Mouse (Mus musculus) heart, postnatal 0 days (tissue): ENCODE data around the gene Nenf. TPM values are rescaled to one million over a fixed set of nuclear protein-coding genes. Genes with fewer than 3 reads are reported as not detected.
A peak's percentile ranks its signal among the peaks of the same experiment; 100 is the strongest.

Experiments used
- ATAC-seq: fragments of 200-750 bp; cut with Nextera tagmentation; 2 replicates; pipeline ENCODE4 v1.8.0; 2017; ENCODE audit warnings: low read depth, moderate number of reproducible peaks, moderate library complexity; ENCODE audit not compliant: insufficient read depth
- DNase-seq: peaks from one replicate; pipeline ENCODE4 v3.0.0-alpha.2; 2016; ENCODE audit warnings: low spot score
- H3K27ac ChIP-seq: fragments of 300-500 bp; sonication (generic); 2 replicates; pipeline ENCODE4 v1.5.1; 2014; ENCODE audit warnings: low read depth, mild to moderate bottlenecking
- H3K27me3 ChIP-seq: fragments of 300-500 bp; sonication (generic); 2 replicates; pipeline ENCODE4 v1.6.1; 2014; ENCODE audit warnings: low read length, mixed read lengths; ENCODE audit not compliant: control insufficient read depth, insufficient read depth
- H3K36me3 ChIP-seq: fragments of 300-500 bp; sonication (generic); replicated peaks from 2 replicates; pipeline ENCODE4 v1.6.1; 2014; ENCODE audit warnings: low read length, mixed read lengths; ENCODE audit not compliant: control insufficient read depth, insufficient read depth
- H3K4me1 ChIP-seq: fragments of 300-500 bp; sonication (generic); 2 replicates; pipeline ENCODE4 v1.6.1; 2014; ENCODE audit warnings: antibody characterized with exemption; ENCODE audit not compliant: control insufficient read depth, insufficient read depth
- H3K4me2 ChIP-seq: fragments of 300-500 bp; sonication (generic); 2 replicates; pipeline ENCODE4 v1.6.1; 2014; ENCODE audit warnings: low read depth, mild to moderate bottlenecking, low read length, moderate library complexity
- H3K4me3 ChIP-seq: fragments of 300-500 bp; sonication (generic); 2 replicates; pipeline ENCODE4 v1.5.1; 2014; ENCODE audit warnings: low read depth, low read length
- H3K9ac ChIP-seq: fragments of 300-500 bp; sonication (generic); replicated peaks from 2 replicates; pipeline ENCODE4 v1.6.1; 2014; ENCODE audit warnings: low read depth, low read length, mixed read lengths
- H3K9me3 ChIP-seq: fragments of 300-500 bp; sonication (generic); replicated peaks from 2 replicates; pipeline ENCODE4 v1.6.1; 2016; ENCODE audit warnings: low read length; ENCODE audit not compliant: control insufficient read depth
- CTCF ChIP-seq: IDR thresholded peaks from 2 replicates; pipeline ENCODE4 v1.5.1; 2016; ENCODE audit warnings: antibody characterized with exemption, control low read depth, low read depth
- EP300 ChIP-seq: IDR thresholded peaks from 2 replicates; pipeline ENCODE4 v1.6.1; 2016; ENCODE audit warnings: antibody characterized with exemption, low read depth
- WGBS: fragments of 180-500 bp; shearing (Covaris S2); extraction: QIAGEN DNeasy Blood & Tissue Kit; methylation state at CpG from one replicate; pipeline ENCODE4 v1.1.7; 2014; 5-methylcytosine and 5-hydroxymethylcytosine counted together
- polyA plus RNA-seq: library from polyadenylated mRNA; unstranded; fragments of >200 nt; fragmentation: Nextera tagmentation; extraction: Ambion mirVana; gene quantifications from 2 replicates; pipeline ENCODE4 v1.2.1, GENCODE M21; 2015
- total RNA-seq: library from RNA; depleted of rRNA; stranded (reverse); fragments of >200 nt; gene quantifications from 2 replicates; pipeline ENCODE4 v1.2.3, GENCODE M21; 2014; ENCODE audit warnings: low replicate concordance

The Nenf gene
- total and polyA plus RNA-seq, 2 experiments from 2014 or later = 166 to 250 TPM

GRCm38 (mm10) chr1:191276181-191276580, 41.8 kb downstream of the Nenf start:
- H3K9ac ChIP-seq = no peak overlapping the region
- no peak overlapping the region for H3K4me2 ChIP-seq
- no peak overlapping the region for H3K4me3 ChIP-seq
- no peak overlapping the region for H3K27ac ChIP-seq
- WGBS = 97% methylated on average over 7 of the region's 7 CpGs
- no peaks in the 10 kb centered on the region for H3K36me3 ChIP-seq
- no peaks in the 10 kb centered on the region for H3K4me1 ChIP-seq
- no peaks in the 10 kb centered on the region for H3K9me3 ChIP-seq
- no peaks in the 10 kb centered on the region for H3K27me3 ChIP-seq
- TF ChIP-seq EP300 (no peak), CTCF (no peak)
- ATAC-seq (no peak), DNase-seq (no peak)

- no peaks in the 10 kb centered on the region for H3K4me1 ChIP-seq
- H3K27ac ChIP-seq = no peak overlapping the region
- 9% methylated on average over 12 of the region's 12 CpGs for WGBS
- no peak for TF ChIP-seq EP300
- TF ChIP-seq CTCF = peak; percentile 84
- H3K4me2 ChIP-seq = no peak overlapping the region
- DNase-seq (peak; percentile 47), ATAC-seq (peak; percentile 63; the same call in 1 of the 2 replicates)
- no peak overlapping the region for H3K4me3 ChIP-seq
- H3K27me3 ChIP-seq = no peaks in the 10 kb centered on the region
- no peaks in the 10 kb centered on the region for H3K9me3 ChIP-seq
- H3K9ac ChIP-seq = no peak overlapping the region
- no peaks in the 10 kb centered on the region for H3K36me3 ChIP-seq
These were observed 42.5 kb downstream of the Nenf start for GRCm38 (mm10) chr1:191275527-191275926.

- Histone ChIP-seq H3K4me1 (peaks cover 13% of the 10 kb centered on the region), H3K27me3 (no peaks in the 10 kb centered on the region), H3K4me2 (no peak overlapping the region), H3K27ac (no peak overlapping the region), H3K9ac (no peak overlapping the region), H3K36me3 (no peaks in the 10 kb centered on the region), H3K9me3 (no peaks in the 10 kb centered on the region), H3K4me3 (no peak overlapping the region)
- no peak for DNase-seq
- no peak for ATAC-seq
- TF ChIP-seq CTCF = no peak
- no peak for TF ChIP-seq EP300
- WGBS = 70% methylated on average over 3 of the region's 3 CpGs
These were observed 45.3 kb downstream of the Nenf start for GRCm38 (mm10) chr1:191272660-191273059.

- no peaks in the 10 kb centered on the region for H3K9me3 ChIP-seq
- ATAC-seq (peak; percentile 45), DNase-seq (no peak)
- H3K9ac ChIP-seq = no peak overlapping the region
- H3K27me3 ChIP-seq = no peaks in the 10 kb centered on the region
- peaks cover 13% of the 10 kb centered on the region for H3K4me1 ChIP-seq
- no peak overlapping the region for H3K4me2 ChIP-seq
- H3K27ac ChIP-seq = peak overlapping the region; percentile 56
- H3K4me3 ChIP-seq = no peak overlapping the region
- TF ChIP-seq EP300 (no peak), CTCF (no peak)
- WGBS = 13% methylated on average over 8 of the region's 8 CpGs
- no peaks in the 10 kb centered on the region for H3K36me3 ChIP-seq
These were observed 48.4 kb downstream of the Nenf start for GRCm38 (mm10) chr1:191269648-191269952.

- peak; percentile 33; the same call in 1 of the 2 replicates for ATAC-seq
- Histone ChIP-seq H3K9ac (no peak overlapping the region), H3K27me3 (no peaks in the 10 kb centered on the region), H3K27ac (peak overlapping the region; percentile 56), H3K4me3 (no peak overlapping the region), H3K4me2 (no peak overlapping the region), H3K4me1 (peaks cover 13% of the 10 kb centered on the region), H3K9me3 (no peaks in the 10 kb centered on the region), H3K36me3 (no peaks in the 10 kb centered on the region)
- no peak for TF ChIP-seq EP300
- no peak for TF ChIP-seq CTCF
- DNase-seq = peak; percentile 40
- 34% methylated on average over 5 of the region's 5 CpGs for WGBS
These were observed 49.0 kb downstream of the Nenf start for GRCm38 (mm10) chr1:191268797-191269647.

- TF ChIP-seq EP300 (no peak), CTCF (no peak)
- no peaks in the 10 kb centered on the region for H3K9me3 ChIP-seq
- WGBS = 48% methylated on average over 5 of the region's 5 CpGs
- H3K27me3 ChIP-seq = no peaks in the 10 kb centered on the region
- H3K27ac ChIP-seq = no peak overlapping the region
- no peaks in the 10 kb centered on the region for H3K36me3 ChIP-seq
- no peak overlapping the region for H3K4me3 ChIP-seq
- peaks cover 13% of the 10 kb centered on the region for H3K4me1 ChIP-seq
- DNase-seq = peak; percentile 16
- ATAC-seq = no peak
- no peak overlapping the region for H3K4me2 ChIP-seq
- H3K9ac ChIP-seq = no peak overlapping the region
These were observed 50.1 kb downstream of the Nenf start for GRCm38 (mm10) chr1:191267856-191268255.
